Mouse (Mus musculus) erythroblast, embryonic 14.5 days (primary cell): ENCODE data around the gene Nacc2.

ENCODE experiments used
- GATA1 ChIP-seq: IDR thresholded peaks from 2 replicates; pipeline ENCODE4 v1.6.1; 2012; ENCODE audit warnings: low read length, inconsistent platforms, mixed read lengths
- TAL1 ChIP-seq: IDR thresholded peaks from 3 replicates; pipeline ENCODE4 v1.6.1; 2012; ENCODE audit warnings: low read length, inconsistent platforms, mixed read lengths

- TF ChIP-seq TAL1, result no peak
- no peak for TF ChIP-seq GATA1
These were observed 21.3 kb upstream of the Nacc2 start for GRCm38 (mm10) chr2:26144331-26144730.
